Mouse (Mus musculus) myocyte (in vitro differentiated cells): ENCODE measurements at regions not wholly inside any gene's neighbourhood (a gene's known extent, or its start where the extent isn't known, plus 50 kb on each side); places are given as distances from the start of the nearest gene placed in this dataset.

Source experiments
- H3K27me3 ChIP-seq: one replicate; pipeline ENCODE4 v1.6.1; 2011; ENCODE audit not compliant: control insufficient read depth, insufficient read depth, insufficient read length
- H3K36me3 ChIP-seq: one replicate; pipeline ENCODE4 v1.6.1; 2011; ENCODE audit not compliant: control insufficient read depth, insufficient read depth
- H3K4me2 ChIP-seq: one replicate; pipeline ENCODE4 v1.6.1; 2011; ENCODE audit warnings: low read depth, control low read depth
- H3K4me3 ChIP-seq: one replicate; pipeline ENCODE4 v1.5.1; 2011; ENCODE audit warnings: mild to moderate bottlenecking, control low read depth, moderate library complexity
- H3K79me2 ChIP-seq: one replicate; pipeline ENCODE4 v1.6.1; 2011; ENCODE audit not compliant: control insufficient read depth, insufficient read depth
- H3ac ChIP-seq: one replicate; pipeline ENCODE4 v1.6.1; 2011; ENCODE audit not compliant: control insufficient read depth, insufficient read length
- CEBPB ChIP-seq: IDR thresholded peaks from 2 replicates; pipeline ENCODE4 v1.6.1; 2011; ENCODE audit warnings: mild to moderate bottlenecking, moderate library complexity; ENCODE audit not compliant: poor library complexity, insufficient read depth, severe bottlenecking
- E2F4 ChIP-seq: IDR thresholded peaks from one replicate; pipeline ENCODE4 v1.6.1; 2011; ENCODE audit warnings: mild to moderate bottlenecking, control low read depth, moderate library complexity; ENCODE audit not compliant: insufficient read depth
- MAX ChIP-seq: IDR thresholded peaks from one replicate; pipeline ENCODE4 v1.6.1; 2011; ENCODE audit warnings: low read depth, mild to moderate bottlenecking, control low read depth
- MYOD1 ChIP-seq, 3 experiments: IDR thresholded peaks; one replicate each; pipeline ENCODE4 v1.6.1; 2011; ENCODE audit warnings: control low read depth in 2 of 3, low read depth in 2 of 3, mild to moderate bottlenecking in 2 of 3, moderate library complexity in 1 of 3; ENCODE audit not compliant: insufficient read length in 2 of 3, control insufficient read depth in 1 of 3
- MYOG ChIP-seq, 3 experiments: IDR thresholded peaks; one replicate each; pipeline ENCODE4 v1.6.1; 2011; ENCODE audit warnings: control low read depth in 2 of 3, low read depth in 2 of 3, mild to moderate bottlenecking in 2 of 3; ENCODE audit not compliant: insufficient read length in 2 of 3, control insufficient read depth in 1 of 3, insufficient read depth in 1 of 3
- POLR2A ChIP-seq: IDR thresholded peaks from one replicate; pipeline ENCODE4 v1.6.1; 2011; ENCODE audit warnings: low read depth, mild to moderate bottlenecking, control low read depth, moderate library complexity; ENCODE audit not compliant: insufficient read length
- POLR2AphosphoS2 ChIP-seq: IDR thresholded peaks from one replicate; pipeline ENCODE4 v1.6.1; 2011; ENCODE audit warnings: low read depth, control low read depth; ENCODE audit not compliant: insufficient read length
- REST ChIP-seq: IDR thresholded peaks from one replicate; pipeline ENCODE4 v1.6.1; 2011; ENCODE audit warnings: mild to moderate bottlenecking, control low read depth, moderate library complexity; ENCODE audit not compliant: insufficient read depth, insufficient read length
- SRF ChIP-seq: IDR thresholded peaks from one replicate; pipeline ENCODE4 v1.6.1; 2011; ENCODE audit warnings: low read depth; ENCODE audit not compliant: control insufficient read depth, insufficient read length
- TCF12 ChIP-seq: IDR thresholded peaks from one replicate; pipeline ENCODE4 v1.6.1; 2011; ENCODE audit warnings: mild to moderate bottlenecking, control low read depth; ENCODE audit not compliant: poor library complexity, insufficient read depth, severe bottlenecking
- TCF3 ChIP-seq: IDR thresholded peaks from one replicate; pipeline ENCODE4 v1.6.1; 2011; ENCODE audit warnings: low read depth, control low read depth; ENCODE audit not compliant: insufficient read length
- USF1 ChIP-seq: IDR thresholded peaks from one replicate; pipeline ENCODE4 v1.6.1; 2011; ENCODE audit warnings: low read depth, mild to moderate bottlenecking, control low read depth, moderate library complexity

DNA sequence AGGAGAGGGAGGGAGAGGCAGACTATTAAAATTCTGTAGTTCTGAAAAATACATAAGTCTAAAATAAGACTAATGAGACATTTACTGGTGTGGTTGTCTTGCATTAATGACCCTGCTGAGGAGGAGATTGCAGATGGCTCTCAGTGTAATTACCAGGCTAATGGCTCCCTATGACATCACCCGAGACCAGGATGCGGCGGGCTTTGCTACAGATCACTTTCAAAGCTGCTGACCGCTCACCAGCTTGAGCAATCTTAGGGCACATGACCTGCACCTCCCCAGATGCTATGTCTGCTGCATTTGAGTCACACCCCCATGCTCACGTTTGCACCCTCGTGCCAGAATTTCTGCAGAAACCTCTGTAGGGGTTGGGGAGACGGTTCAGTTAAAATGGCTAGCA is 242.0 kb downstream of the Gm26897 start:
- no peak overlapping the region for H3K4me2 ChIP-seq
- no peaks in the 10 kb centered on the region for H3K79me2 ChIP-seq
- H3K4me3 ChIP-seq, result no peak overlapping the region
- no peaks in the 10 kb centered on the region for H3K36me3 ChIP-seq
- H3ac ChIP-seq, result no peak overlapping the region
- TF ChIP-seq SRF, result no peak
- no peak for TF ChIP-seq POLR2AphosphoS2
- no peak for TF ChIP-seq USF1
- TF ChIP-seq MAX, result no peak
- TF ChIP-seq MYOG (IDR thresholded peaks at IDR 0.05; ENCODE audit: control insufficient read depth in 1 of 3, insufficient read depth in 1 of 3, insufficient read length in 2 of 3, low read depth in 2 of 3), result no peak
- peaks cover 7% of the 10 kb centered on the region for H3K27me3 ChIP-seq

DNA sequence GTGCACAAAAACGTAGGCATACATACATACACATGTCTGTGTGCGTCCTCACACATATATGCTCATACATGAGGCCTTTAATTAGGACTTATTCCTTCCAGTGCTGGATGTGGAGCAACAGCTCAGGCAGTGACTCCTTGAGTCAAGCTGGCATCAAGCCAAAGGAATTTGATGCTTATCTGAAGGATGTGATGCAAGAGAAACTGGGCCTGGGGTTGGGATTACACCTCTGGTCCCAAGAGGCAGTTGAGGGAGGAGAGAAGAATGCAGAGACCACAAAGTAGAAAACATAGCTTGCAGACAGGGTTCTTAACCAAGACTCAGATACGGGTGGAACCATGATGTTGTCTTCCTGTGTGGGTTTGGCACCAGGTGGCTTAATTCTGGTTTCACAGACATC is 245.9 kb downstream of the Gm26897 start:
- Histone ChIP-seq H3K36me3 (no peaks in the 10 kb centered on the region), H3K27me3 (peaks cover 9% of the 10 kb centered on the region), H3K4me3 (no peak overlapping the region), H3K4me2 (no peak overlapping the region), H3ac (no peak overlapping the region), H3K79me2 (no peaks in the 10 kb centered on the region)
- no peak for TF ChIP-seq REST

DNA sequence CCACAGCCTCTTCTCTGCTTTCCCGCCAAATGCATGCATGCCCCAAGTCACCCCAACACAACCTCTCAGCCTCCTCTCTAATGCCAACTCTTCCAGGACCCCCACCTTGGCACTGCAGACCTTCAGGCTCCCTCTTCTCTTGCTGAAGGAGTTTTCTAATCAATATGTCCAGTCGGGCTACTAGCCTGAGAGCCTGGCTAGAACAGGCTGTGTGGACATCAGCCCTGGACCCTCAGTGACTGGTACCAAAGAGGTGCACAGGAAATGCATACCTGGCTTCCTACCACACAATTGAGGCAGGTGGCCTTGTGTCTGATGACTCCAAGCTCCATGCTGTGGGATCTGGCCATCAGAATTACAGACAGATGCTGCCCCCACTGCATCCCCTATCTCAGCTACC is 248.4 kb downstream of the Gm26897 start:
- H3K4me3 ChIP-seq, result no peak overlapping the region
- H3K36me3 ChIP-seq, result no peaks in the 10 kb centered on the region
- H3K4me2 ChIP-seq, result no peak overlapping the region
- no peak overlapping the region for H3ac ChIP-seq
- no peaks in the 10 kb centered on the region for H3K79me2 ChIP-seq
- peaks cover 9% of the 10 kb centered on the region for H3K27me3 ChIP-seq
- TF ChIP-seq REST (no peak), POLR2AphosphoS2 (no peak), E2F4 (no peak), MYOG (IDR thresholded peaks at IDR 0.05; ENCODE audit: control insufficient read depth in 1 of 3, insufficient read depth in 1 of 3, insufficient read length in 2 of 3, low read depth in 2 of 3) (no peak), POLR2A (no peak), MAX (no peak), SRF (no peak), MYOD1 (IDR thresholded peaks at IDR 0.05; ENCODE audit: control insufficient read depth in 1 of 3, insufficient read length in 2 of 3, low read depth in 2 of 3) (no peak), TCF12 (no peak), USF1 (no peak), TCF3 (no peak), CEBPB (no peak)

DNA sequence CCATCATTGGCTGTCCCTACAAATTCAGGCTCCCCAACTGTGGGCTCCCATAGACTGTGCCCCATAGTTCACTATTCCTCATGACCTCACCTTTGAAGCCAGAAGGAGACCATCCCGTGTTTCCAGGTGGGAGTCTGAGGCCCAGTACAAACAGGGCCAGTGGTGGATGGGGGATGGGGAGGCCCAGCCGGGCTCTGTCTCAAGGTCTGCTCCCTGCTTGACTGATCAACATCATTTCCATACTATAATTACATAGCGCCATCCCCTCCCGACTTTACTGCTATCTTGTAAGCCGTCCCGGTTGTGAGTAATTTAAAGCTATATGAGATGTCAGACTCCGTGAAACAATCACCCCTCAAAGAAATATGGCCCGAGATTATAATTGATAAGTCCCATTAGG is 252.3 kb downstream of the Gm26897 start:
- Histone ChIP-seq H3K4me3 (no peak overlapping the region), H3K79me2 (no peaks in the 10 kb centered on the region), H3ac (no peak overlapping the region), H3K36me3 (no peaks in the 10 kb centered on the region), H3K27me3 (peaks cover 9% of the 10 kb centered on the region), H3K4me2 (no peak overlapping the region)
- TF ChIP-seq TCF3 (no peak), REST (no peak), USF1 (no peak), MYOG (IDR thresholded peaks at IDR 0.05; ENCODE audit: control insufficient read depth in 1 of 3, insufficient read depth in 1 of 3, insufficient read length in 2 of 3, low read depth in 2 of 3) (no peak), POLR2AphosphoS2 (no peak), TCF12 (no peak), MAX (no peak), POLR2A (no peak), SRF (no peak), MYOD1 (IDR thresholded peaks at IDR 0.05; ENCODE audit: control insufficient read depth in 1 of 3, insufficient read length in 2 of 3, low read depth in 2 of 3) (no peak), E2F4 (no peak), CEBPB (no peak)

DNA sequence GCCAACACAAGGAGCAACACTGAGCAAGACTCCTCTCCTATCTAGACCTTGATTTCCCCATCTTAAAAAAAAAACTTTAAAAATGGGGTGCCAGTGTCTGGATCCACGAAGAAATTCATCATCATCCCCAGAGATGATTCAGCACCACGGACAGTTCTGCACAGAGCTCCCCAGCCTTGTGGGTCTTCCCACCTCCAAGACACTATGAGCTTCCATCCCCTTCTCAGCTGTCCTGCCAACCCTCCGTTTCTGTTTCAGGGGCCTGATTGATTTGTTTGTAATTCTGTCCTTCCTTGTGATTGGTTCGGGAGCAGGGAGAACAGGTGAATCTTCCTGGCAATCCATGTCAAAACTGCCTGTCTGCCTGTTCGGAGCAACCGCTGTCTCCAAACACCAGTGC is 253.3 kb downstream of the Gm26897 start:
- H3K4me3 ChIP-seq, result no peak overlapping the region
- no peaks in the 10 kb centered on the region for H3K79me2 ChIP-seq
- no peak overlapping the region for H3ac ChIP-seq
- no peak overlapping the region for H3K4me2 ChIP-seq
- no peak for TF ChIP-seq TCF12
- TF ChIP-seq MYOD1 (IDR thresholded peaks at IDR 0.05; ENCODE audit: control insufficient read depth in 1 of 3, insufficient read length in 2 of 3, low read depth in 2 of 3), result no peak
- no peak for TF ChIP-seq POLR2AphosphoS2
- no peak for TF ChIP-seq MYOG (IDR thresholded peaks at IDR 0.05; ENCODE audit: control insufficient read depth in 1 of 3, insufficient read depth in 1 of 3, insufficient read length in 2 of 3, low read depth in 2 of 3)
- no peak for TF ChIP-seq CEBPB
- TF ChIP-seq TCF3, result no peak
- TF ChIP-seq MAX, result no peak
- TF ChIP-seq REST, result peak; percentile 80
- H3K36me3 ChIP-seq, result no peaks in the 10 kb centered on the region
- peaks cover 13% of the 10 kb centered on the region for H3K27me3 ChIP-seq
